Mouse (Mus musculus): ENCODE data around the gene P2ry12.

DNA sequence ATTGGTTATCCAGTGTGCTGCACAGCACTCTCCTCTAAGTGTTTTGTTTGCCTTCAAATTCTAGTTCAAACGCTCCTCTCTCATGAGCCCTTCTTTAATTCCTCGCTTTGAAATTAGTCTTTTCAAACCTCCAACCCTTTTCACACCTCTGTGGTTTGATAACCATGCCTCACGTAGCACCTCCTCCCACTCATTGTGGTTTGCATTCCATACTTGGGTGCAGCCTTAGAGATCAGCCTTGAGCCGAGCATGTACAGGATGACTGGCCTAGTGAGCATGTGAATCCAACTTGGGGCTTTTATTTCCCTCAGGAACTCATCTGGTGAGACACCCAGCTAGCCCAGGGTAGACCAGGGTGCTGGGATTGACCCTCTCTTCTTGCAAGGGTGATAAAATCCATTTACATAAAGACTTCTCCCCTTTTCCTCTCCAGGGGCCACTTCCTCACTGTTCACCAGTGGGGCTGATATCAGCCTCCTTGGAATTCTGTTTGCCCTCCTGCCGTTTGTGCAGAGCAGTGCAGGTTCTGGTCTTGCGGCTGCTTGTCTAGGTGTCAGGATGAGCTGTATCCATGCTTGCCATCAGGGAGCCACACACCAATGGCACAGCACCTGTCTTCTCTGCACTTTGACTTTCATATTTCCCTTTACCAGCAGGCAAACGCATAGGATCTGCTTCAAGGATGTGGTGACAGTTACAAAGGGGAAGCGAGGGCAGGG lies 58.7 kb downstream of the P2ry12 start:
- no peak for TF ChIP-seq CTCF (IDR thresholded peaks at IDR 0.05; ENCODE audit: low read depth)
- TF ChIP-seq EP300 (IDR thresholded peaks at IDR 0.05; ENCODE audit: low read depth), result no peak
